Mouse (Mus musculus): Measurements from ENCODE around the gene Lpin2. TPM values are rescaled to one million over a fixed set of nuclear protein-coding genes. Genes with fewer than 3 reads are reported as not detected.

Lpin2 gene
- total and polyA plus RNA-seq, 2 experiments = 22.4 to 314 TPM

GRCm38 (mm10) chr17:71177949-71178348, 4.4 kb upstream of the Lpin2 start:
- H3K9ac ChIP-seq (ENCODE audit: low read depth, low read length) = no peak overlapping the region
- TF ChIP-seq CTCF (IDR thresholded peaks at IDR 0.05; ENCODE audit: low read depth, low read length) (no peak), POLR2A (IDR thresholded peaks at IDR 0.05; ENCODE audit: extremely low read depth, insufficient read depth, low read length) (no peak)
- H3K36me3 ChIP-seq (ENCODE audit: control insufficient read depth, insufficient read depth, low read length) = no peaks in the 10 kb centered on the region
- H3K27me3 ChIP-seq (ENCODE audit: control insufficient read depth, insufficient read depth, low read length) = no peaks in the 10 kb centered on the region
- H3K79me2 ChIP-seq (ENCODE audit: control insufficient read depth, insufficient read depth, low read length) = no peaks in the 10 kb centered on the region
- H3K4me1 ChIP-seq (ENCODE audit: control insufficient read depth, insufficient read depth, low read length) = peaks cover 4% of the 10 kb centered on the region; the same call in 1 of the 2 replicates
- WGBS = 89% methylated on average over 2 of the region's 2 CpGs
- DNase-seq (ENCODE audit: extremely low read depth, low read depth, low spot score) = no peak
- H3K4me3 ChIP-seq (ENCODE audit: insufficient read depth, low read depth, low read length) = 0 out of 2 replicates have a peak overlapping the region, but pooled peaks have one; percentile 1
- no peak overlapping the region for H3K27ac ChIP-seq (replicated peaks; ENCODE audit: insufficient read depth, low read depth, low read length)

- no peak overlapping the region for H3K9ac ChIP-seq (ENCODE audit: low read depth, low read length)
These were observed 3.7 kb upstream of the Lpin2 start for GRCm38 (mm10) chr17:71178530-71179181.

GRCm38 (mm10) chr17:71179551-71180309, 2.6 kb upstream of the Lpin2 start:
- H3K27ac ChIP-seq (replicated peaks; ENCODE audit: insufficient read depth, low read depth, low read length) = no peak overlapping the region
- H3K27me3 ChIP-seq (ENCODE audit: control insufficient read depth, insufficient read depth, low read length) = no peaks in the 10 kb centered on the region
- H3K79me2 ChIP-seq (ENCODE audit: control insufficient read depth, insufficient read depth, low read length) = peaks cover 5% of the 10 kb centered on the region; the same call in 1 of the 2 replicates
- no peak for DNase-seq (ENCODE audit: extremely low read depth, low read depth, low spot score)
- TF ChIP-seq CTCF (IDR thresholded peaks at IDR 0.05; ENCODE audit: low read depth, low read length) (no peak), POLR2A (IDR thresholded peaks at IDR 0.05; ENCODE audit: extremely low read depth, insufficient read depth, low read length) (no peak)
- WGBS = 90% methylated on average over 11 of the region's 11 CpGs
- H3K4me3 ChIP-seq (ENCODE audit: insufficient read depth, low read depth, low read length) = no peak overlapping the region
- H3K36me3 ChIP-seq (ENCODE audit: control insufficient read depth, insufficient read depth, low read length) = no peaks in the 10 kb centered on the region
- peaks cover 4% of the 10 kb centered on the region; the same call in 1 of the 2 replicates for H3K4me1 ChIP-seq (ENCODE audit: control insufficient read depth, insufficient read depth, low read length)
- H3K9ac ChIP-seq (ENCODE audit: low read depth, low read length) = no peak overlapping the region

More at GRCm38 (mm10) chr17:71178530-71179181, 3.7 kb upstream of the Lpin2 start:
- DNase-seq (ENCODE audit: extremely low read depth, low read depth, low spot score) = peak; percentile 39
- Histone ChIP-seq H3K4me3 (ENCODE audit: insufficient read depth, low read depth, low read length) (no peak overlapping the region; the same call in 1 of the 2 replicates), H3K36me3 (ENCODE audit: control insufficient read depth, insufficient read depth, low read length) (no peaks in the 10 kb centered on the region), H3K4me1 (ENCODE audit: control insufficient read depth, insufficient read depth, low read length) (peaks cover 4% of the 10 kb centered on the region; the same call in 1 of the 2 replicates), H3K27me3 (ENCODE audit: control insufficient read depth, insufficient read depth, low read length) (no peaks in the 10 kb centered on the region), H3K79me2 (ENCODE audit: control insufficient read depth, insufficient read depth, low read length) (peaks cover under 1% of the 10 kb centered on the region; the same call in 1 of the 2 replicates), H3K27ac (replicated peaks; ENCODE audit: insufficient read depth, low read depth, low read length) (no peak overlapping the region)
- 63% methylated on average over 10 of the region's 10 CpGs for WGBS
- TF ChIP-seq POLR2A (IDR thresholded peaks at IDR 0.05; ENCODE audit: extremely low read depth, insufficient read depth, low read length) (no peak), CTCF (IDR thresholded peaks at IDR 0.05; ENCODE audit: low read depth, low read length) (no peak)

- H3K9ac ChIP-seq (ENCODE audit: low read depth, low read length) = no peak overlapping the region
- 96% methylated on average over 4 of the region's 4 CpGs for WGBS
These were observed 1.8 kb upstream of the Lpin2 start for GRCm38 (mm10) chr17:71180601-71181000.

GRCm38 (mm10) chr17:71182871-71183656, 704 bp downstream of the Lpin2 start:
- DNase-seq (ENCODE audit: extremely low read depth, low read depth, low spot score) = peak; percentile 82
- Histone ChIP-seq H3K27me3 (ENCODE audit: control insufficient read depth, insufficient read depth, low read length) (no peaks in the 10 kb centered on the region), H3K27ac (replicated peaks; ENCODE audit: insufficient read depth, low read depth, low read length) (peak overlapping the region; percentile 95), H3K4me1 (ENCODE audit: control insufficient read depth, insufficient read depth, low read length) (peaks cover 14% of the 10 kb centered on the region), H3K36me3 (ENCODE audit: control insufficient read depth, insufficient read depth, low read length) (no peaks in the 10 kb centered on the region), H3K79me2 (ENCODE audit: control insufficient read depth, insufficient read depth, low read length) (peaks cover 28% of the 10 kb centered on the region), H3K9ac (ENCODE audit: low read depth, low read length) (peak overlapping the region; percentile 99), H3K4me3 (ENCODE audit: insufficient read depth, low read depth, low read length) (peak overlapping the region; percentile 75)
- under 1% methylated on average over 71 of the region's 71 CpGs for WGBS
- peak; percentile 83; the same call in 1 of the 2 replicates for TF ChIP-seq POLR2A (IDR thresholded peaks at IDR 0.05; ENCODE audit: extremely low read depth, insufficient read depth, low read length)
- no peak for TF ChIP-seq CTCF (IDR thresholded peaks at IDR 0.05; ENCODE audit: low read depth, low read length)

More at GRCm38 (mm10) chr17:71180601-71181000, 1.8 kb upstream of the Lpin2 start:
- H3K79me2 ChIP-seq (ENCODE audit: control insufficient read depth, insufficient read depth, low read length) = peaks cover 10% of the 10 kb centered on the region; the same call in 1 of the 2 replicates
- no peak for TF ChIP-seq CTCF (IDR thresholded peaks at IDR 0.05; ENCODE audit: low read depth, low read length)
- TF ChIP-seq POLR2A (IDR thresholded peaks at IDR 0.05; ENCODE audit: extremely low read depth, insufficient read depth, low read length) = no peak
- H3K4me3 ChIP-seq (ENCODE audit: insufficient read depth, low read depth, low read length) = no peak overlapping the region
- H3K4me1 ChIP-seq (ENCODE audit: control insufficient read depth, insufficient read depth, low read length) = peaks cover 6% of the 10 kb centered on the region; the same call in 1 of the 2 replicates
- no peak for DNase-seq (ENCODE audit: extremely low read depth, low read depth, low spot score)
- H3K36me3 ChIP-seq (ENCODE audit: control insufficient read depth, insufficient read depth, low read length) = no peaks in the 10 kb centered on the region
- H3K27me3 ChIP-seq (ENCODE audit: control insufficient read depth, insufficient read depth, low read length) = no peaks in the 10 kb centered on the region
- no peak overlapping the region for H3K27ac ChIP-seq (replicated peaks; ENCODE audit: insufficient read depth, low read depth, low read length)

Data from liver, adult 2 months (tissue).